Mouse (Mus musculus) urinary bladder, adult 18-20 months (tissue): ENCODE measurements around the gene Frem1.
A peak's percentile ranks its signal among the peaks of the same experiment; 100 is the strongest.

Source experiments
- DNase-seq, 2 experiments: peaks; one replicate each; pipeline ENCODE4 v3.0.0; 2022; ENCODE audit warnings: low spot score in 2 of 2, mixed read lengths in 2 of 2

Gene Frem1

DNA sequence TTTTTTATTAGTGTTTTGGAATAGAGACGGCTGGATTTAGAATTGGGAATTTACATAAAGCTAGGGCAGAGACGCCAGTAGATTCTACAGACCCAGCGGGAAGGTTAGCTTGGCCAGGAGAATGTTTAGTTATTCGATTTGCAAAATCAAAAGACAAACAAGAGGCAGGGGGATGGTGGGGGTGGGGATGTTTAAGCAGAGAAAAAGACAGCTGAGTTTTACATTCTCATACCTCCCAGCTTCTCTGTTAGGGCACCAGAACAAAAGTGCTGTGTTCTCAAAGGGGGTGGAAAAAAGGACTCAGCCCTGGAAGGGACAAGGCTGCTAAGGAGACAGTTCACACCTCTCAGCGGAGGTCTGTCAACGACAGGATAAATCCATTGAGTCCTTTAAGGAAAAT is 180.0 kb downstream of the Frem1 start:
- no peak for DNase-seq

DNA sequence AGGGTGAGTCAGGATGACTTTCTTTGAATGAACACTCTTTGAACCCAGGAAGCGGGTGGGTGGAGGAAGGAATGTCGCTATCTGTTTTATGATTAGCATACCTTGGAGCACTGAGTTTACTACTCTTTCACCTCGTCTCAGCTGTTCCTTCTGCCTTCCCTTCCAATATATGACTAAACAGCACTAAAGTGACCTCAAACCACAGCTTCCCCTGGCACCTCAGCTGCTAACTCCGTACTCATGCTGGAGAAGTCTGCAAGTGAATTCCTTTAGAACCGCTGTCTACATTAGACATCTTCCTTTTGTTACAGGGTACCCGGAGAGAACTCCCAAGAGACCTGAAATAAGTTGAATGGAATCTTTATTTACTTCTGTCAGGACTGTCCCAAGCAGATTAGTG is 181.2 kb downstream of the Frem1 start:
- DNase-seq = no peak

DNA sequence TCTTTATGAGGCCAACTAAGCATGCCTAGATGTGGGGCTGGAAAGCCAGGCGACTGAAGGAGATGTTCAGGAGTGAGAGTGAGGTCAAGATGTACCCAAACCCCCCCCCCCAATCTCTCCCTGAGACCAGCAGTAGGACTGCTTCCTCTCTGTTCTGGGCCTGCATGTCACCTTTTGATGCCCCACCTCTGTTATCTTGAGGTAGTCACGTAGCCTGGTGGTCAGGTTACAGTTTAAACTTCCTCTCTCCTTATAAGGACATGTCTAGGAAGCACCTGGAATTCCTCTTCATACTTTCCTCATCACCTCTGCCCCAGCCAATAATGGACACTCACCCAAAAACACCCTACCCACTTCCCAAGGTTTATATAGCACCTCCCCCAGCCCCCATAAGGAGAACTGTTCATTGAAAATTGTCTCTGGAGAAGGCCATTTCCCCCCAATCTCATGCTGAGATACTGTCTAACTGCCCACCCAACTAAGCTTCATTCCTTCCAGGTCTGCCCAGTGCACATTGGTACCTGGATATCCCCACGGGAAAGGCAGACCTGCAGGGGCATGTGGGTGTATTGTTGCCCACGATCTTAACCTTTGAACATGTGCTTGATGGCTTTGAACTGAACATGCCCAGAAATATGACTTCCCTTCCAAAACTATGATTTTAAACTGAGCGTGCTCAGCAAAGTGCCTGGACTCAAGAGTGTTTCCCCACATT is 184.3 kb downstream of the Frem1 start:
- no peak for DNase-seq

DNA sequence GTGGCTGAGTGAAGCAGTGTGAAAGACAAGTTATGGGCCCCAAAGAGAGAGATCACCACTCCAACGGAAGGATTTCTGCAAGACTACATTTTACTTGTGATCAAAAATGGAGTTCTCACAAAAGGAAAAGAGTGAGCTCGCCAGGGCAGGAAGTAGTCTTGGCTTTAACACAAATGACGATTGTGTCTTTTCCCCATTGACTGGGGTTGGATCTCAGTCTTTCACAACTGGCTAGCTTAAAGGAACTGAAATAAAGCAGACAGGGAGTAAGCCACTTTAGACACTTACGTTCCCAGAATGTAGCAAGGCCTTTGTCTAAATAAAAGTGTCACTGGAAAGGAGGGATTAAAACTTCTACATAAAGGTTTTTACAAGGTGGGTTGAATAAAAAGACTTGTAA is 185.0 kb downstream of the Frem1 start:
- no peak for DNase-seq

DNA sequence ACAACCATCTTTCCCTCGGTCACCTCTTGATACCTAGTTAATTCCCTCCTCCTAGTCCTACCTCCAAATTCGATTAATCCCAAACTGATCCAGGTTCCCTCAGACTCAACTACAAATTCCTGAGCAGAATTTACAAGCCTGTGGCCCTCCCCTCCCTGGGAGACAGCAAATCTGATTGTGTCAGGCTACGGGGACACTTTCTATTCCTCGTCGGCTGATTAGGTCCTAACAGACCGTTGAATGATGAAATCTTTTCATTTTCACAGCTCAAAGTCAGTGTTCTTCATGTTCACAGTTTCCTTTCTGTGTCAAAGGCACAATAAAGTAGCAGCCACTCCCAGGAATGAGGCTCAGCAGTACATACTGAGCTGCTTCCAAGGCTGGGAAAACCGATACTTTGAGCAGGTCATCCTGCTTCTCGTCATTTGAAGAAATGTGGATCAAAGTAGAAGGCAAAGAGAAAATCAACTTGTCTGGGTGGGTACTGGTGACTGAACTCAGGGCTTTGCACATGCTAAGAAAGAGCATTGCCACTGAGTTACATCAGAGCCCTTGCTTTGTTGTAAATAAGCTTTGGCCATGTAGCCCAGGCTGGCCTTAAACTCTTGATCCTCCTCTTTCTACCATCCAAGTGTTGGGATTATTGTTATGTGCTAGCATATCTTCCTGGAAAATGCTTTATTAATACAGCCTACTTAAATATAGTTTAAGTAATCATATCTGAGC is 187.0 kb downstream of the Frem1 start:
- DNase-seq = no peak

DNA sequence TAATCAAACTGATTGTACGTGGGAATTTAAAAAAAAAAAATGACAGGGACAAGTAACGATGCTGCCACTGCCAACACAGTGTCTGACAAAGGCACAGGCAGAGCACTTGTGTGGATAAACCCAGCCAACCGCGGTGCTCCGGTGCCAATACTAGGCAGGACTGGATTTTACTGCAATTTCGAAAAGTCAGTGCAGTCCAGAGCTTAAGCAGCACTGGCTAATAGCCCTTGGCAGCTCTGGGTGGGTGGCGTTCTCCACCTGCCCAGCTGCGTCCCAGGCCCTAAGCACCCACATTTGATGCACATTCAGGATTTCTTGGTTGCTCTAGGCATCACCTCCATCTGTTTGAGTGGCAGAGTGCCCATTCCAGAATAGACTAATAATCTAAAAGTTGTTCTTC is 188.8 kb downstream of the Frem1 start:
- DNase-seq = no peak

DNA sequence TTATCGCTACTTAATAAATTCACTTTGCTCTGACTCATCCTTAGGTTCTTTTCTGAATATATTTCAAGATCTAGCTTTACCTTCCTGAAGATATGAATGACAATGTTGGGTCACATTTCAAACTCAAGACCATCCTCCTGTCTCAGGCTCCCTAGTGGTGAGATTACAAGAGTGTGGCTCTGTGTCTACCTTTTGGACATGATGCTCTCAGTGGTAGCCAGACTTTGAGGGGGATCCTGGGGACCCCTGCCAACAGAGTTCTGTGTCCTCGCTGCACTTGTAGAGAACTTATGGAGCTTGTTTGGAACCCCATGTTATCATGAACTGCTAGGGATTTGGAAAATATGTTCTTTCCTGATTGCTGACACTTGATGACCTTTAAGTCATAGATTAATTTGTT is 190.7 kb downstream of the Frem1 start:
- DNase-seq = no peak

DNA sequence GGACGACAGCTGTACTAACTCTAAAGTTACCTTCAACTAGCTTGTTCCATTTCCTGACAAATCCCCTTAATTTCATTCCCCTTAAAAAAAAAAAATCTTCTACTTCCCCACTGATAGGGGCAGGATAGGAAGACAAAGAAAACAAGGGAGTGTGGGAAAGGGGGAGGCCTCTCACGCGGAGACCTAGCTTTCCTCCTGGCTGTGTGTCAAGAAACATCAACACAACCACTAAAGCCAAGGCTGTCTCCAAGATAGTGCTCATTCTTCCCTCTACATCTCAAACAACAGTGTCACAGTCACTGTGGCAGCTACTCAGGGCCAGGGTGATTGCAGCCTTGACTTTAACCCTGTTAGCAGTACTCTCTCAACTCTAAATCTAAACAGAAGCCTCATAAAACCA is 191.6 kb downstream of the Frem1 start:
- DNase-seq = no peak

DNA sequence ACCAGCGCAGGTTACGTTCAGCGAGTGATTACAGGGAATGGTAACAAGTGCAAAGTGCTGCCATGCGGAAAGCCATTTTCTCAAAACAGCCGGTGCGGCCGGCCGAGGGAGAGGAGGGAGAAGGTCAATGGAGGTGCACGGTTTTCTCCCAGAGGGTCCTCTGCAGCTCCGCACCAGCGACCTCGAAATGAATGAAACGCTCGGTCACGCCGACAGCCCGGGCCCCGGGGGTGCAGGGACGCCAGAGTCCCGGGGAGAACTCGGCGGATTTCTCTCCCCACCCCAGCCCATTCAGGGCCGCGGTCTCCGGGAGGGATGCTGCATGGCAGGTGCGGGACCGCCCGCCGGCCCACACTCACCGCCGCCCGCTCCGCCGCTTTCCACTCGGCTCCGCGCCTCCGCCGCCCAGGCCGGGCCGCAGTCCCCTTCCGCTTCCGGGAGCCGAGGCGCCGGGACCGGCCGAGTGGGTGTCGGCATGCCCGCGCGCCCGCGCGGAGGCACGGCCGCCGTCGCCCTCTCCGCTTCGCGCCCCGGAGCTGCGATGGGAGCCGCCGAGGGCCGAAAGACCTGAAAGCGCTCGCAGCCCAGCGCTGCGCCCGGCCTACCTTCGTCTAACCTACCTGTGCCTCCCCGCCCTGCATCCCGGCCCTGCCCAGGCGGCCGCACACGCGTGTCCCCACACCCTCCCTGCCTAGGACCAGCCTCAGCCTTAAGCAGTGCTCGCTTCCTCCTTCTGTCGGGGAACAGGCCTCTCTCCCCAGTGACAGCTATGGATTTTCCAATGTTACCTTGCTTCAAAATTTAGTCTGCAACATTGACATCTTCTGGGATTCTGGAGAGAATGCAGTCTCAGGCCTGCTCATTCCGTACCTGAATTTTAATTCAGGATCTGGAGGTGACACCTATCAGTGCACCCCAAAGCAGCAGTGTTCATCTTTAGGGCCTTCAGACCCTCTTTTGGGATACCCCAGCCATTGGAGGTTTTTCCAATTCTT is 192.7 kb downstream of the Frem1 start, which contains the start of gene Zdhhc21:
Zdhhc21 (minus strand) TSS at position 828 of the 995 bp plus-strand sequence.
- DNase-seq = peak; percentile 80 to 92

DNA sequence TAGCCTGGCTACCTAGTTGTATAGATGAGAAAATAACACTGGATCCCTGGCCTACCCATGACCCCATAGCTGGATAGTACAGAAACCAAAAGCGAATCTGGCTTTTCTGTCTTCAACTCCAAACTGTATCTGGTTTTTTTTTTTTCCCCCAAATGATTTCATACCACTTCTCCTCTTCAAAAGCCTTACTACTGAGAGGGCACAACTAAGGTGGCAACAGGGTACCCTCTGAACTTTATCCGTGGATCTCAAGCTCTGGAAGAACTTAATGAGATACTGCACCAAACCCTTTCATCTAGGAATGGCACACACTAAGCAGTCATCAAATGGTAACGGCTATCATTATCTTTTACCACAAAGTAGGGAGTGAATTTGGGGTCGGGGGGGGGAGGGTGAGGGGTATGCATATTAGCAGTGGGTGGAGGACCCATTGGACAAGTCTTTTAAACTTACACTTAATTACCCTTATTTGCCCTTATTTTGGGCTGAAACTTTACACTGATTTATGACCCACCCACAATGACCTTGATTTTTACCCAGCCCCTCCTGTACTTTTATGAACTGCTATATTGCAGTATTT is 193.6 kb downstream of the Frem1 start:
- DNase-seq = no peak

DNA sequence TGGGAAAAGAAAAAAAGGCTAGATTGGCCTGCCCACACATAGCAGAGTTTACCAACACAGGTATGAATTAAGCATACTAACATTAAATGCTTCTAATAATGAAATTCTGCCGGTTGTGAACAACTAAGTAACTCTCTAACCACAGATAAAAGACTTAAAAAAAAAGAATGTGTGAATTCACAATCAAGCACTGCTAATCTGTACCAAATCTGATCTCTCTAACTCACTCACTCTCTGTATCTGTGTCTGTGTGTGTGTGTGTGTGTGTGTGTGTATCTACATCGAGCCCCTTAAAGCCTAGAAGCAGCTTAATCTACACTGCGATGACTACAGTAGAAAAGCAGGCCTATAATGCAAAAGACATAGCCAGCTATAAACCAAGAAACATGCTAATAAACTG is 195.2 kb downstream of the Frem1 start:
- DNase-seq = no peak

DNA sequence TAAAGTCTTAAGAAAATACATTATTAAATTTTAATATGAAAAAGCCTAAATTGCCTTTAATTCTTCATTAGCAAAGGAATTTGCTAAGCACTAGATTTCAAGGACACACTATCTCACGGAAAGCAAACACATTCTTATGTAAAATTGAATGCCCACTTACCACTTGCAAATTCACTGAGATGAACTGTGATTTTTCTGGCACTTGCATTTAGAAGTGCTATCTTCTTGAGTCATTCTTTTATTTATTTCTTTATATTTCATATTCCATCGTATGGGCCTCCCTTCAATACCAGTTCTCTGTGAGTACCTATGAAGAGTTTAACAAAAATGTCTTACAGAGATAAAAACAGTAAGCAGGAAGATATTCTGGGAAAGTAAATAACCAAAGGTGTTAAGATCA is 198.3 kb downstream of the Frem1 start:
- DNase-seq = no peak

DNA sequence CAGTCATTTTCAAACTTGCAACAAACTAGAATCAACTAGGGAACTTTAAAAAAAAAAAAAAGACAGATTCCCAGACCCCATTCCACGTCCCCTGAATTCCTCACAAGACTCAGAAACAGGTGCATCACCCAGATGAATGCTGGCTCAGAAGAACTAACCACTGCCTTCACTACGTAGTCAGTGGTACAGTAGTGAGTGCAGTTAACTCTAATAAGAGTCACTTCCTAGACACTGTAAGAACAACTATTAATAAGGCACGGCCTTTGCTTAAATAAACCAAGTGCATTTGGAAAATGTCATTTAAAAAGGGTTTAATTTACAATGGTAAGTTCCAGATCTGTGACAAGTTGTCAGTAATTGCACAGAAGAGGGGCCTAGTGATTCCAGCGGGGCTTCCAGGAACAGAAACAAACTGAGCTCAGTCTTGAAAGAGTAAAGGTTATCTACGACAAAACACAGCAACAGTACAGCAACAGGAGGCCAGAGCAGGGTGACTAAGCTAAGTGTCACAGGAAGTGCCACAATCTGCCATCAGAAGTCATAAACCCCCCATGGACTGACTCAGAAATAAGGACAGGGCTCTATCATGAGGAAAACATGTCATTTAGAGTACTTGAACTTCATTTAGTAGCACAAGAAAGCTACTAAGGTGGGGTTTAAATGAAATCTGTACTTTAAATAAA is 203.4 kb downstream of the Frem1 start:
- no peak for DNase-seq
